Mouse (Mus musculus) adrenal gland (tissue): ENCODE data around the gene 4930404N11Rik.

ENCODE experiments used
- intact Hi-C: fragments of 180-260 bp; cut with DNase I; formaldehyde crosslinking; loops from one replicate; pipeline ENCODE4 v1.15.1; 2025

Gene 4930404N11Rik

GRCm38 (mm10) chr10:81402227-81402765 is 36.7 kb upstream of the 4930404N11Rik start:
- intact Hi-C loops, result no loop called here

- intact Hi-C loops, result no loop called here
These were observed 36.1 kb upstream of the 4930404N11Rik start for GRCm38 (mm10) chr10:81401521-81402226.

- intact Hi-C loops, result no loop called here
These were observed 35.5 kb upstream of the 4930404N11Rik start for GRCm38 (mm10) chr10:81401205-81401520.

- intact Hi-C loops, result no loop called here
These were observed 35.0 kb upstream of the 4930404N11Rik start for GRCm38 (mm10) chr10:81400371-81401204.

- intact Hi-C loops, result no loop called here
These were observed 34.2 kb upstream of the 4930404N11Rik start for GRCm38 (mm10) chr10:81399798-81400308.

- intact Hi-C loops, result no loop called here
These were observed 33.7 kb upstream of the 4930404N11Rik start for GRCm38 (mm10) chr10:81399296-81399695.

- intact Hi-C loops, result no loop called here
These were observed 31.1 kb upstream of the 4930404N11Rik start for GRCm38 (mm10) chr10:81396749-81397148.

GRCm38 (mm10) chr10:81395865-81396264 is 30.2 kb upstream of the 4930404N11Rik start:
- intact Hi-C loops, result loop anchor here (1.0 to 2.0 kb wide), 2 partner anchors 10 to 55 kb away; no protein-coding TSS in a partner anchor

GRCm38 (mm10) chr10:81395127-81395526 is 29.5 kb upstream of the 4930404N11Rik start:
- intact Hi-C loops, result loop anchor here (1.0 to 2.0 kb wide), 2 partner anchors 11 to 56 kb away; no protein-coding TSS in a partner anchor

GRCm38 (mm10) chr10:81393456-81394063 is 27.9 kb upstream of the 4930404N11Rik start:
- intact Hi-C loops, result loop anchor here (2.0 kb wide), 1 partner anchor 57 kb away; no protein-coding TSS in a partner anchor

GRCm38 (mm10) chr10:81392781-81393185 is 27.2 kb upstream of the 4930404N11Rik start, which contains the start of gene Smim24:
TSS of gene Smim24 (plus strand) at chr10:81393051.
- intact Hi-C loops, result no loop called here

GRCm38 (mm10) chr10:81392270-81392669 is 26.7 kb upstream of the 4930404N11Rik start:
- intact Hi-C loops, result no loop called here

GRCm38 (mm10) chr10:81390678-81390965 is 25.0 kb upstream of the 4930404N11Rik start:
- intact Hi-C loops, result no loop called here

GRCm38 (mm10) chr10:81389801-81390677 is 24.4 kb upstream of the 4930404N11Rik start:
- intact Hi-C loops, result no loop called here

- intact Hi-C loops, result no loop called here
These were observed 23.8 kb upstream of the 4930404N11Rik start for GRCm38 (mm10) chr10:81389373-81389772.

GRCm38 (mm10) chr10:81388505-81389055 is 23.0 kb upstream of the 4930404N11Rik start, which contains the start of gene Gm48552:
TSS of gene Gm48552 (plus strand) at chr10:81389005.
- intact Hi-C loops, result no loop called here

GRCm38 (mm10) chr10:81387716-81388115 is 22.1 kb upstream of the 4930404N11Rik start:
- intact Hi-C loops, result no loop called here

GRCm38 (mm10) chr10:81385603-81386306 is 20.1 kb upstream of the 4930404N11Rik start:
- intact Hi-C loops, result no loop called here

- intact Hi-C loops, result no loop called here
These were observed 19.0 kb upstream of the 4930404N11Rik start for GRCm38 (mm10) chr10:81384605-81384982.
